Mouse (Mus musculus): ENCODE data around the gene Mfsd5. TPM values are rescaled to one million over a fixed set of nuclear protein-coding genes. Genes with fewer than 3 reads are reported as not detected.

Gene Mfsd5
- total and polyA plus RNA-seq, 3 experiments: 56.3 to 115 (median 83.6) TPM

DNA sequence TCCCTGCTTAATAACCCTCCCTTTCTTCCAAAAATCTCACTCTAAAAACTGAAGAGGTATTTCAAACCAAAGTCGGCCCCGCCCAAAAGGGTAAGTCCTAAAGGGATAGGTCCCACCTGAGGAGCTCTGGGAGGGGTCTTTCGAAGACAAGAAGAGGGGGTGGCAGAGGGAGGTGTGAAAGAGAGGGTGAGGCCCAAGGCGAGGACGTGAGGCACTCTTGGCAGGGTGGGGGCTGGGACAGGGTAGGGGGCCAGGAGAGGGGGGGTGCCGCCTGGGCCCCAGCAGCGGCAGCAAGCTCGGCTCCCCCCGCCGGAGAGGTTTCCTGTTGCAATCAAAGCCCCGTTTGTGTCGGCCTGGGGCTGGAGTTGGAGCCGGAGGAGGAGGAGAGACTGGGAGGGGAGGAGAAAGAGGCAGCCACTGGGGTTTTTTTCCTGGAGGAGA is 30.0 kb upstream of the Mfsd5 start:
- H3K4me1 ChIP-seq (ENCODE audit: control insufficient read depth in 1 of 2, insufficient read depth in 2 of 2, low read length in 2 of 2): peaks cover 5 to 14% of the 10 kb centered on the region in 2 experiments; a peak in 3 of 4 replicates
- peaks cover 0 to 4% of the 10 kb centered on the region in 2 experiments; a peak in 2 of 4 replicates for H3K36me3 ChIP-seq (ENCODE audit: control insufficient read depth in 1 of 2, insufficient read depth in 2 of 2, low read length in 2 of 2)
- no peak for DNase-seq (ENCODE audit: low read depth, low spot score)
- no peak overlapping the region for H3K4me3 ChIP-seq (ENCODE audit: control insufficient read depth in 1 of 2, insufficient read depth in 1 of 2, low read depth in 2 of 2, low read length in 2 of 2)
- no peaks in the 10 kb centered on the region; the same call in 1 of the 2 replicates for H3K79me2 ChIP-seq (ENCODE audit: control insufficient read depth, insufficient read depth, low read length, poor library complexity)
- H3K9me3 ChIP-seq (replicated peaks; ENCODE audit: insufficient read depth, low read length): no peaks in the 10 kb centered on the region
- TF ChIP-seq ZMIZ1 (IDR thresholded peaks at IDR 0.05; ENCODE audit: low read depth, low read length) (no peak), CHD1 (IDR thresholded peaks at IDR 0.05; ENCODE audit: low read depth, low read length) (no peak), USF1 (IDR thresholded peaks at IDR 0.05; ENCODE audit: low read depth, low read length) (no peak), JUND (IDR thresholded peaks at IDR 0.05; ENCODE audit: low read depth, low read length) (no peak; the same call in 1 of the 2 replicates), ZKSCAN1 (IDR thresholded peaks at IDR 0.05; ENCODE audit: low read depth, low read length) (no peak), POLR2AphosphoS2 (IDR thresholded peaks at IDR 0.05; ENCODE audit: low read length) (no peak), ELF1 (IDR thresholded peaks at IDR 0.05; ENCODE audit: low read depth, low read length) (no peak), MAX (IDR thresholded peaks at IDR 0.05; ENCODE audit: low read length) (no peak), TAL1 (IDR thresholded peaks at IDR 0.05; ENCODE audit: low read length) (no peak), RAD21 (IDR thresholded peaks at IDR 0.05; ENCODE audit: low read depth, low read length) (no peak), MYC (IDR thresholded peaks at IDR 0.05; ENCODE audit: low read depth, low read length) (no peak), MYB (IDR thresholded peaks at IDR 0.05; ENCODE audit: low read depth, low read length) (no peak), UBTF (IDR thresholded peaks at IDR 0.05; ENCODE audit: borderline replicate concordance, insufficient read depth, low read depth, low read length) (no peak), CHD2 (IDR thresholded peaks at IDR 0.05; ENCODE audit: low read length) (no peak), SIN3A (IDR thresholded peaks at IDR 0.05; ENCODE audit: low read length) (no peak), MEF2A (IDR thresholded peaks at IDR 0.05; ENCODE audit: extremely low read depth, insufficient replicate concordance, low read depth, low read length, poor library complexity, severe bottlenecking) (no peak), NRF1 (IDR thresholded peaks at IDR 0.05; ENCODE audit: insufficient read depth, low read depth, low read length, poor library complexity, severe bottlenecking) (no peak), TCF12 (IDR thresholded peaks at IDR 0.05; ENCODE audit: low read depth, low read length) (no peak), ZC3H11A (IDR thresholded peaks at IDR 0.05; ENCODE audit: low read depth, low read length) (no peak), MAFK (IDR thresholded peaks at IDR 0.05; ENCODE audit: borderline replicate concordance, low read depth, low read length) (no peak)
- H3K27ac ChIP-seq (ENCODE audit: control insufficient read depth, low read depth, low read length): no peak overlapping the region
- H3K9ac ChIP-seq (ENCODE audit: control insufficient read depth, low read depth, low read length, poor library complexity, severe bottlenecking): no peak overlapping the region
- H3K27me3 ChIP-seq (ENCODE audit: control insufficient read depth in 1 of 2, insufficient read depth in 2 of 2, low read length in 2 of 2): peaks cover 35 to 47% of the 10 kb centered on the region in 2 experiments

DNA sequence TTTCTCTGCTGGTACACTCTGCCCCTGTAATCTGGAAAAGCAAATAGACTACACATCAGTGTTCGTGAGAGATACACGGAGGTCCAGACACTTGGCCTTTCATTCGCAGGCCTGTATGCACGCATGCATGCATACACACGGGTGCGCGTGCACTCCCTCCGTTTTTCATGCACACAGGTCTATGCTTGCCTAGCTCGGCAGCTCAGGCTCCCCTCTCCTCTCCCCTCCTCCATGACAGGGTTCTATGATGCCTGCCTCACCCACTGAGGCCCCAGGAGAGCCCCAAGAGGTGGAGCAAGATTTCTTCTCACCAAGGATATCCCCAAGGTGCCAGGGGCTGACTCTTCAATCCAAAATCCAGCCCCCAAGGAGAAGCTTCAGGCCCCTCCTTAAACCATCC is 29.3 kb upstream of the Mfsd5 start:
- Histone ChIP-seq H3K9ac (ENCODE audit: control insufficient read depth, low read depth, low read length, poor library complexity, severe bottlenecking) (no peak overlapping the region), H3K4me1 (ENCODE audit: control insufficient read depth in 1 of 2, insufficient read depth in 2 of 2, low read length in 2 of 2) (peaks cover 5 to 12% of the 10 kb centered on the region in 2 experiments), H3K9me3 (replicated peaks; ENCODE audit: insufficient read depth, low read length) (no peaks in the 10 kb centered on the region), H3K79me2 (ENCODE audit: control insufficient read depth, insufficient read depth, low read length, poor library complexity) (no peaks in the 10 kb centered on the region; the same call in 1 of the 2 replicates), H3K36me3 (ENCODE audit: control insufficient read depth in 1 of 2, insufficient read depth in 2 of 2, low read length in 2 of 2) (no peaks in the 10 kb centered on the region), H3K27ac (ENCODE audit: control insufficient read depth, low read depth, low read length) (no peak overlapping the region), H3K4me3 (ENCODE audit: control insufficient read depth in 1 of 2, insufficient read depth in 1 of 2, low read depth in 2 of 2, low read length in 2 of 2) (no peak overlapping the region), H3K27me3 (ENCODE audit: control insufficient read depth in 1 of 2, insufficient read depth in 2 of 2, low read length in 2 of 2) (peaks cover 36 to 50% of the 10 kb centered on the region in 2 experiments)
- no peak for DNase-seq (ENCODE audit: low read depth, low spot score)
- TF ChIP-seq MAZ (IDR thresholded peaks at IDR 0.05; ENCODE audit: low read depth, low read length) (no peak), ZNF384 (IDR thresholded peaks at IDR 0.05; ENCODE audit: low read depth, low read length) (no peak), EP300 (IDR thresholded peaks at IDR 0.05; ENCODE audit: low read depth in 1 of 2, low read length in 2 of 2) (no peak), CHD2 (IDR thresholded peaks at IDR 0.05; ENCODE audit: low read length) (no peak), TCF12 (IDR thresholded peaks at IDR 0.05; ENCODE audit: low read depth, low read length) (no peak), CHD1 (IDR thresholded peaks at IDR 0.05; ENCODE audit: low read depth, low read length) (no peak)

Data from MEL (cell line).